Mouse (Mus musculus): ENCODE measurements around the gene Adk.

- TF ChIP-seq POLR2A (IDR thresholded peaks at IDR 0.05; ENCODE audit: control insufficient read depth, extremely low read depth, insufficient read depth, low read length, poor library complexity), result no peak
- no peak for TF ChIP-seq CTCF (IDR thresholded peaks at IDR 0.05; ENCODE audit: borderline replicate concordance, control insufficient read depth, extremely low read depth, insufficient read depth, low read length, poor library complexity)
These were observed 258.2 kb downstream of the Adk start for GRCm38 (mm10) chr14:21310530-21310929.

All from thymus, adult 2 months (tissue).